Mouse (Mus musculus) ES-E14 (cell line): ENCODE data around the gene Rps3. TPM values are rescaled to one million over a fixed set of nuclear protein-coding genes. Genes with fewer than 3 reads are reported as not detected.

Source experiments
- DNase-seq: peaks from one replicate; pipeline ENCODE4 v3.0.0-alpha.2; 2013; ENCODE audit warnings: low read depth, low spot score
- H3K27ac ChIP-seq: 2 replicates; pipeline ENCODE4 v1.5.1; 2012; ENCODE audit warnings: low read depth, mild to moderate bottlenecking, low read length, moderate library complexity, mixed read lengths; ENCODE audit not compliant: poor library complexity, insufficient read depth, severe bottlenecking
- H3K36me3 ChIP-seq: 2 replicates; pipeline ENCODE4 v1.6.1; 2012; ENCODE audit warnings: mild to moderate bottlenecking, low read length, moderate library complexity, mixed read lengths; ENCODE audit not compliant: control insufficient read depth, poor library complexity, insufficient read depth, severe bottlenecking
- H3K4me1 ChIP-seq, 2 experiments: fragments of 150-350 bp in 1 of 2; sonication (generic) in 1 of 2; 2 replicates each; pipeline ENCODE4 v1.6.1; 2012; ENCODE audit warnings: low read length in 2 of 2, mild to moderate bottlenecking in 1 of 2, mixed read lengths in 1 of 2; ENCODE audit not compliant: control insufficient read depth in 2 of 2, insufficient read depth in 2 of 2, poor library complexity in 1 of 2
- H3K4me3 ChIP-seq, 2 experiments: fragments of 150-350 bp in 1 of 2; sonication (generic) in 1 of 2; 2 replicates each; pipeline ENCODE4 v1.5.1; 2012; ENCODE audit warnings: low read length in 2 of 2, low read depth in 1 of 2, mild to moderate bottlenecking in 1 of 2, mixed read lengths in 1 of 2; ENCODE audit not compliant: insufficient read depth in 1 of 2, poor library complexity in 1 of 2, severe bottlenecking in 1 of 2
- H3K9ac ChIP-seq: 2 replicates; pipeline ENCODE4 v1.6.1; 2012; ENCODE audit warnings: low read depth, mild to moderate bottlenecking, low read length, mixed read lengths; ENCODE audit not compliant: poor library complexity, insufficient read depth, severe bottlenecking
- H3K9me3 ChIP-seq: fragments of 150-350 bp; sonication (generic); 2 replicates; pipeline ENCODE4 v1.6.1; 2012; ENCODE audit warnings: low read depth, mild to moderate bottlenecking, low read length; ENCODE audit not compliant: control insufficient read depth, insufficient read depth
- CHD2 ChIP-seq: IDR thresholded peaks from 2 replicates; pipeline ENCODE4 v1.6.1; 2014; ENCODE audit warnings: mild to moderate bottlenecking, low read depth, low read length, inconsistent platforms
- HCFC1 ChIP-seq: IDR thresholded peaks from 2 replicates; pipeline ENCODE4 v1.6.1; 2012; ENCODE audit warnings: low read length, inconsistent platforms, borderline replicate concordance; ENCODE audit not compliant: insufficient read depth
- MAFK ChIP-seq: IDR thresholded peaks from 2 replicates; pipeline ENCODE4 v1.6.1; 2014; ENCODE audit warnings: mild to moderate bottlenecking, low read depth, low read length, inconsistent platforms; ENCODE audit not compliant: insufficient read depth
- ZC3H11A ChIP-seq: IDR thresholded peaks from 2 replicates; pipeline ENCODE4 v1.6.1; 2012; ENCODE audit warnings: low read depth, mild to moderate bottlenecking, inconsistent platforms, low read length, borderline replicate concordance
- ZNF384 ChIP-seq: IDR thresholded peaks from 2 replicates; pipeline ENCODE4 v1.6.1; 2012; ENCODE audit warnings: low read depth, low read length, inconsistent platforms
- in situ Hi-C, 2 experiments: fragments of 600-800 bp; cut with MboI; formaldehyde crosslinking; loops; one replicate each; pipeline ENCODE4 v1.15.1; 2025; ENCODE audit warnings: low sequenced_read_pairs in 2 of 2, inconsistent platforms in 1 of 2; ENCODE audit not compliant: unreplicated experiment in 2 of 2
- total RNA-seq: library from RNA; depleted of rRNA; stranded (reverse); fragments of 300-350 nt; gene quantifications from 2 replicates; pipeline ENCODE4 v1.2.3, GENCODE M21; 2012

Gene Rps3
- total RNA-seq, 1 experiment: 1,655 TPM

DNA sequence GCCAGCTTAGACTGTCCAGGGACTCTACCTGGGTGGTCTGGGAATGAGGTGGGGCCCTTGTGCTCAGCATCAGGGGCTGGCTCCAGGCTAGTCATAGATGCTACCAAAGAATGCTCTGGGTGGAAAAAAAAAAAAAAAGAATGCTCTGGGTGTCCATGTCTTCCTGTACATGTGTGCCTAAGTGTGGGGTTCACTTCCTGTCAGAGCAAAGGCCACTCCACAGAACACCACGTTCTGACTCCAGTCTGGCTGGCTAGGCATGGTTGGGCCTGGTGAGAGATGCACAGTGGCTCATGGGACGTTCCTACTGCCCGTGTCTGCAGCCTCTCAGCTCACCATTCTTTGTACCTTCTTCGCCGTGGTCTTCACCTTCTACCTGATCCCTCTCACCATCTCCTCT lies 34.9 kb downstream of the Rps3 start:
- H3K4me3 ChIP-seq: no peak overlapping the region
- in situ Hi-C loops: no loop called here
- no peaks in the 10 kb centered on the region for H3K4me1 ChIP-seq
- no peaks in the 10 kb centered on the region for H3K9me3 ChIP-seq
- H3K27ac ChIP-seq: no peak overlapping the region
- H3K9ac ChIP-seq: no peak overlapping the region
- DNase-seq: no peak
- no peaks in the 10 kb centered on the region for H3K36me3 ChIP-seq
- TF ChIP-seq ZNF384 (no peak), MAFK (no peak)

DNA sequence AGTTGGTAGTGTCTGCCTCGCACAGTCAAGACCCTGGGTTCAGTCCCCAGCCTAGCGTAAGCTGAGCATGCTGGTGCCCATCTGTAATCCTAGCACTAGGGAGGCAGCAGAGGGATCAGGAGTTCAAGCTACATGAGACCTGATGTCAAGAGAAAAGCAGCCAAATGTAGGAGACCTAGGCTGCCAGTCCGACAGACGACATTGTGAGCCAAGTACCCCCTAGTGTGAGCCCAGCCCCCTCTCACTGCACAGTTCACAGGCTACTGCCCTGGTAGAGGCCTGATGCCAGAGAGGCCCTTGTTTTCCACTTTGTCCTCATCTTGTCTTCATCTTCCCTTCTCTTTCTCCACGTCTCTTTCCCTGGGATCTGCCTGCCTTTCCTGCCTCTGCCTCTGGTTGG lies 36.2 kb downstream of the Rps3 start:
- no peak for TF ChIP-seq HCFC1
- no peak for TF ChIP-seq CHD2
- TF ChIP-seq MAFK: no peak
- TF ChIP-seq ZNF384: no peak
- TF ChIP-seq ZC3H11A: no peak
- DNase-seq: no peak
- Histone ChIP-seq H3K9ac (no peak overlapping the region), H3K4me3 (no peak overlapping the region), H3K9me3 (no peaks in the 10 kb centered on the region), H3K4me1 (no peaks in the 10 kb centered on the region), H3K36me3 (no peaks in the 10 kb centered on the region), H3K27ac (no peak overlapping the region)
- in situ Hi-C loops: no loop called here

DNA sequence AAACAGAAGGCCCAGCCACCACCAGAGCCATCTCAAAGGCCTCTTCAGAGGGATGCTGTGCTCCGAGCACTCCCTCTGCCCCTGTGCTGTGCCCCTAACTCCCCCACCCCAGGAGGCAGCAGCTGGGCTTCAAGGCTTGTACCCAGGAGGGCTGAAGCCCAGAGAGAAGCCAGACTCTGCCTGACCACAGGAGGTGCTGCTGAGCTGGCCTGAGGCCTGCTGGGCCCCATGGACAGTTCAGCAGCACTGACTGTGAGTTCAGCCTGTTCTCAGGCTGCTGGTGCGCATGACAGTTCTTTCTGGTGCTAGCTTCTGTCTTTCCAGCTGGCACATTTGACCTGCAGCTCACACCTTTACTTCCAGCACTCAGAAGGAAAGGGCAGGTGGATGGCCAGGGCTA lies 37.7 kb downstream of the Rps3 start:
- H3K36me3 ChIP-seq: no peaks in the 10 kb centered on the region
- peaks cover 0 to 3% of the 10 kb centered on the region in 2 experiments; a peak in 2 of 4 replicates for H3K4me1 ChIP-seq
- H3K4me3 ChIP-seq: no peak overlapping the region
- H3K27ac ChIP-seq: no peak overlapping the region
- in situ Hi-C loops: no loop called here
- no peaks in the 10 kb centered on the region for H3K9me3 ChIP-seq
- TF ChIP-seq ZNF384: no peak
- no peak for DNase-seq
- H3K9ac ChIP-seq: no peak overlapping the region

DNA sequence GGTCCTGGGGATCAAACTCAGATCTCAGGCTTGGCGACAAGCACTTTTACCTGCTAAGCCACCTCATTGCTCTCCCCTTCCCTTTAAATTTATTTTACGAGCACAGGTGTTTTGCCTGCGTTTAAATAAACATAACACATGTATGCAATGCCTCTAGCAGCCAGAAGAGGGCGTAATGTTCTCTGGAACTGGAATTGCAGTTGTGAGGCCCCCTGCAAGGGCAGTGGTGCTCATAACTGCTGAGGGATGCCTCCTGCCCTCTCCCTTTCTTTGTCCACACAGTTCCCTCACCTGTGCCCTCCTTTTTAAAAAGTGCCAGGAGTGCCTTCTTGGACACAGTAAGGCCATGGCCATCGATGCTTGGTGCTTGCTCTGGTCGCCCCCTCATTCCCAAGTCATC lies 39.5 kb downstream of the Rps3 start:
- DNase-seq: no peak
- in situ Hi-C loops: no loop called here
- no peak overlapping the region for H3K4me3 ChIP-seq
- H3K36me3 ChIP-seq: no peaks in the 10 kb centered on the region
- no peak overlapping the region for H3K27ac ChIP-seq
- peaks cover 0 to 3% of the 10 kb centered on the region in 2 experiments; a peak in 2 of 4 replicates for H3K4me1 ChIP-seq
- H3K9me3 ChIP-seq: no peaks in the 10 kb centered on the region
- no peak overlapping the region for H3K9ac ChIP-seq
- TF ChIP-seq ZNF384: no peak
- no peak for TF ChIP-seq HCFC1
- TF ChIP-seq MAFK: no peak
- TF ChIP-seq CHD2: no peak
- no peak for TF ChIP-seq ZC3H11A

DNA sequence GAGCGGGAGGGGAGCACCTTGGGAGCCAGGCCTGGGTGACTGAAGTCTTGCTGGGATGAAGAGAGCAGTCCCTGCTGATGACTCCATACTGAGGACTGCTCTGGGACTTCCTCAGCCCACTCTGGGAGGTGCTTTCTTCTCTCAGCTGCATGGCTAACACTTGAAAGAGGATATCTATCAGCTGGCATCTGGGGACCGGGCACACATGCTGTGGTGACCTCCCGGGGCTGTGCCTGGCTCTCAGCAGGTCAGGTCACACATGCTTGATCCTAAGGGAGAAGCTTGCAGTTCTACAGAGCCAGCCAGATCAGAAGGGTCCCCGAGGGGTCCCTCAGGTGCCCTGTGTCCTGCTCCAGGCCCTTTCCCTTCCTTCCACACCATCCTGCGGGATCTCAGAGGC lies 40.4 kb downstream of the Rps3 start:
- H3K4me3 ChIP-seq: no peak overlapping the region
- in situ Hi-C loops: no loop called here
- DNase-seq: no peak
- TF ChIP-seq MAFK (no peak), HCFC1 (no peak), ZC3H11A (no peak), CHD2 (no peak), ZNF384 (no peak)
- no peak overlapping the region for H3K9ac ChIP-seq
- H3K36me3 ChIP-seq: no peaks in the 10 kb centered on the region
- H3K4me1 ChIP-seq: peaks cover 0 to 3% of the 10 kb centered on the region in 2 experiments; a peak in 2 of 4 replicates
- H3K27ac ChIP-seq: no peak overlapping the region
- H3K9me3 ChIP-seq: no peaks in the 10 kb centered on the region
